Mouse (Mus musculus): ENCODE measurements around the gene Chd2. TPM values are rescaled to one million over a fixed set of nuclear protein-coding genes. Genes with fewer than 3 reads are reported as not detected.

Gene Chd2
- polyA plus RNA-seq, 1 experiment: 88.1 TPM

- Histone ChIP-seq H3K36me3 (ENCODE audit: control insufficient read depth, insufficient read depth, low read length) (no peaks in the 10 kb centered on the region), H3K4me3 (ENCODE audit: control insufficient read depth, insufficient read depth, low read length) (no peak overlapping the region), H3K27me3 (ENCODE audit: control insufficient read depth, insufficient read depth, low read length) (no peaks in the 10 kb centered on the region), H3K27ac (ENCODE audit: control insufficient read depth, insufficient read depth, low read length) (no peak overlapping the region), H3K4me1 (replicated peaks; ENCODE audit: control insufficient read depth, insufficient read depth, low read length) (no peaks in the 10 kb centered on the region)
- no peak for DNase-seq
- no peak for TF ChIP-seq CTCF (IDR thresholded peaks at IDR 0.05; ENCODE audit: borderline replicate concordance, control insufficient read depth, extremely low read depth, insufficient read depth, low read length, poor library complexity)
- TF ChIP-seq POLR2A (IDR thresholded peaks at IDR 0.05; ENCODE audit: control insufficient read depth, extremely low read depth, insufficient read depth, low read length, poor library complexity): no peak
- WGBS: 93% methylated on average over 7 of the region's 7 CpGs
Observed at GRCm38 (mm10) chr7:73412419-73412818, 129.2 kb downstream of the Chd2 start.

DNA sequence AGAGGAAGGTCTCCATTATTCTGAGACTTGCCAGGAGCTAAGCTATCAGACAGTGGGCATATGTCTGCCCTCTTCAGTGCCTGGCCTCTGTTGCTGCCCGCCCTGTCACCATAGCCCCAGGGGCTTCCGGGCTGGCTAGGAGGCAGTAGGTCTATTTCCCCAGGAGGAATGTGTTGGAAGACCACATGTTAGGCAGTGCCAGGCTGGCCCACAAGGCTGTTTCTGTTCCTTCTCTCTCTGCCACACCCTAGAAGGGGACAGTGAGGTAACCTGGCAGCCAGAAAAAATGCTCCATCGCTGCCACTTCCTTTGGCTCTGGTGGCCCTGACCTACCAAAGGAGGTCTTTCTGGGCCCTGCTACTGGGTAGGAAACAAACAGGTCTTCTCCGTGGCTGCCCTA is 129.6 kb downstream of the Chd2 start:
- 80% methylated on average over 4 of the region's 4 CpGs for WGBS
- no peaks in the 10 kb centered on the region for H3K36me3 ChIP-seq (ENCODE audit: control insufficient read depth, insufficient read depth, low read length)
- no peaks in the 10 kb centered on the region for H3K27me3 ChIP-seq (ENCODE audit: control insufficient read depth, insufficient read depth, low read length)
- H3K4me3 ChIP-seq (ENCODE audit: control insufficient read depth, insufficient read depth, low read length): no peak overlapping the region
- TF ChIP-seq CTCF (IDR thresholded peaks at IDR 0.05; ENCODE audit: borderline replicate concordance, control insufficient read depth, extremely low read depth, insufficient read depth, low read length, poor library complexity) (no peak), POLR2A (IDR thresholded peaks at IDR 0.05; ENCODE audit: control insufficient read depth, extremely low read depth, insufficient read depth, low read length, poor library complexity) (no peak)
- DNase-seq: no peak
- H3K4me1 ChIP-seq (replicated peaks; ENCODE audit: control insufficient read depth, insufficient read depth, low read length): no peaks in the 10 kb centered on the region
- H3K27ac ChIP-seq (ENCODE audit: control insufficient read depth, insufficient read depth, low read length): no peak overlapping the region

DNA sequence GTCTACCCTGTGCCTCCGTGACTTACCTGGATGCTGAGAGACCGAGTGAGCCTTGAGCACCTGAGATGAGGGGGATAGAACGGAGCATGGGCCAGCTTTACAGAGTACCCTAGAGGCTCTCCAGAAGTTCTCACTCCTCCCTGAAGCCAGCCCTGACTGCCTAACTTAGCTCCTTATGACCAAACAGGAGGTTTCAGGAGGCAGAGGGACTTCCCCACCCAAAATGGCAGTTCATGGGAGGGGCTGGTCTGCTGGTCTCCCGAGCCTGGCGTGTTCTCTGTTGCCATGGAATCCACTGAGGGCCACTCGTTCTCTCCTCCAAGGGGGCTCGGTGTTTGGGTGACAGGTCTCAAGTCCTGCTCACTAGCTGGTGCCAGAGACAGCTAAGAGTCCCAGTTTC is 130.1 kb downstream of the Chd2 start:
- no peaks in the 10 kb centered on the region for H3K36me3 ChIP-seq (ENCODE audit: control insufficient read depth, insufficient read depth, low read length)
- no peak overlapping the region for H3K4me3 ChIP-seq (ENCODE audit: control insufficient read depth, insufficient read depth, low read length)
- 70% methylated on average over 7 of the region's 7 CpGs for WGBS
- no peak for TF ChIP-seq POLR2A (IDR thresholded peaks at IDR 0.05; ENCODE audit: control insufficient read depth, extremely low read depth, insufficient read depth, low read length, poor library complexity)
- TF ChIP-seq CTCF (IDR thresholded peaks at IDR 0.05; ENCODE audit: borderline replicate concordance, control insufficient read depth, extremely low read depth, insufficient read depth, low read length, poor library complexity): no peak
- H3K4me1 ChIP-seq (replicated peaks; ENCODE audit: control insufficient read depth, insufficient read depth, low read length): no peaks in the 10 kb centered on the region
- H3K27me3 ChIP-seq (ENCODE audit: control insufficient read depth, insufficient read depth, low read length): no peaks in the 10 kb centered on the region
- no peak for DNase-seq
- no peak overlapping the region for H3K27ac ChIP-seq (ENCODE audit: control insufficient read depth, insufficient read depth, low read length)

GRCm38 (mm10) chr7:73405550-73405949 is 136.1 kb downstream of the Chd2 start:
- H3K4me3 ChIP-seq (ENCODE audit: control insufficient read depth, insufficient read depth, low read length): no peak overlapping the region
- H3K4me1 ChIP-seq (replicated peaks; ENCODE audit: control insufficient read depth, insufficient read depth, low read length): no peaks in the 10 kb centered on the region
- TF ChIP-seq POLR2A (IDR thresholded peaks at IDR 0.05; ENCODE audit: control insufficient read depth, extremely low read depth, insufficient read depth, low read length, poor library complexity): no peak
- TF ChIP-seq CTCF (IDR thresholded peaks at IDR 0.05; ENCODE audit: borderline replicate concordance, control insufficient read depth, extremely low read depth, insufficient read depth, low read length, poor library complexity): no peak
- H3K27ac ChIP-seq (ENCODE audit: control insufficient read depth, insufficient read depth, low read length): no peak overlapping the region
- WGBS: 92% methylated on average over 11 of the region's 11 CpGs
- peaks cover 1% of the 10 kb centered on the region; the same call in 1 of the 2 replicates for H3K27me3 ChIP-seq (ENCODE audit: control insufficient read depth, insufficient read depth, low read length)
- DNase-seq: no peak
- H3K36me3 ChIP-seq (ENCODE audit: control insufficient read depth, insufficient read depth, low read length): no peaks in the 10 kb centered on the region

GRCm38 (mm10) chr7:73403538-73403937 is 138.1 kb downstream of the Chd2 start:
- H3K36me3 ChIP-seq (ENCODE audit: control insufficient read depth, insufficient read depth, low read length): no peaks in the 10 kb centered on the region
- no peak for DNase-seq
- H3K27me3 ChIP-seq (ENCODE audit: control insufficient read depth, insufficient read depth, low read length): peaks cover 14% of the 10 kb centered on the region
- WGBS: 68% methylated on average over 3 of the region's 3 CpGs
- TF ChIP-seq CTCF (IDR thresholded peaks at IDR 0.05; ENCODE audit: borderline replicate concordance, control insufficient read depth, extremely low read depth, insufficient read depth, low read length, poor library complexity) (no peak), POLR2A (IDR thresholded peaks at IDR 0.05; ENCODE audit: control insufficient read depth, extremely low read depth, insufficient read depth, low read length, poor library complexity) (no peak)
- H3K4me1 ChIP-seq (replicated peaks; ENCODE audit: control insufficient read depth, insufficient read depth, low read length): peaks cover 3% of the 10 kb centered on the region; the same call in 1 of the 2 replicates
- no peak overlapping the region for H3K27ac ChIP-seq (ENCODE audit: control insufficient read depth, insufficient read depth, low read length)
- H3K4me3 ChIP-seq (ENCODE audit: control insufficient read depth, insufficient read depth, low read length): no peak overlapping the region

GRCm38 (mm10) chr7:73402671-73403070 is 139.0 kb downstream of the Chd2 start:
- Histone ChIP-seq H3K27me3 (ENCODE audit: control insufficient read depth, insufficient read depth, low read length) (peaks cover 20% of the 10 kb centered on the region), H3K4me3 (ENCODE audit: control insufficient read depth, insufficient read depth, low read length) (no peak overlapping the region), H3K36me3 (ENCODE audit: control insufficient read depth, insufficient read depth, low read length) (no peaks in the 10 kb centered on the region), H3K27ac (ENCODE audit: control insufficient read depth, insufficient read depth, low read length) (no peak overlapping the region), H3K4me1 (replicated peaks; ENCODE audit: control insufficient read depth, insufficient read depth, low read length) (peaks cover 6% of the 10 kb centered on the region; the same call in 1 of the 2 replicates)
- TF ChIP-seq POLR2A (IDR thresholded peaks at IDR 0.05; ENCODE audit: control insufficient read depth, extremely low read depth, insufficient read depth, low read length, poor library complexity) (no peak), CTCF (IDR thresholded peaks at IDR 0.05; ENCODE audit: borderline replicate concordance, control insufficient read depth, extremely low read depth, insufficient read depth, low read length, poor library complexity) (no peak)
- DNase-seq: no peak
- 96% methylated on average over 1 of the region's 1 CpGs for WGBS

- no peak for DNase-seq
Observed at GRCm38 (mm10) chr7:73402106-73402505, 139.5 kb downstream of the Chd2 start.

More at GRCm38 (mm10) chr7:73402106-73402505, 139.5 kb downstream of the Chd2 start:
- peaks cover 6% of the 10 kb centered on the region; the same call in 1 of the 2 replicates for H3K4me1 ChIP-seq (replicated peaks; ENCODE audit: control insufficient read depth, insufficient read depth, low read length)
- H3K36me3 ChIP-seq (ENCODE audit: control insufficient read depth, insufficient read depth, low read length): no peaks in the 10 kb centered on the region
- TF ChIP-seq POLR2A (IDR thresholded peaks at IDR 0.05; ENCODE audit: control insufficient read depth, extremely low read depth, insufficient read depth, low read length, poor library complexity) (no peak), CTCF (IDR thresholded peaks at IDR 0.05; ENCODE audit: borderline replicate concordance, control insufficient read depth, extremely low read depth, insufficient read depth, low read length, poor library complexity) (no peak)
- peaks cover 20% of the 10 kb centered on the region for H3K27me3 ChIP-seq (ENCODE audit: control insufficient read depth, insufficient read depth, low read length)
- no peak overlapping the region for H3K4me3 ChIP-seq (ENCODE audit: control insufficient read depth, insufficient read depth, low read length)
- H3K27ac ChIP-seq (ENCODE audit: control insufficient read depth, insufficient read depth, low read length): no peak overlapping the region
- 71% methylated on average over 2 of the region's 2 CpGs for WGBS
